Mouse (Mus musculus) erythroblast, adult 5-6 weeks (primary cell): ENCODE measurements around the gene Mecom. TPM values are rescaled to one million over a fixed set of nuclear protein-coding genes. Genes with fewer than 3 reads are reported as not detected.

Source experiments
- ATAC-seq: replicated peaks from 2 replicates; pipeline ENCODE4 v1.8.0; 2016; ENCODE audit warnings: moderate number of reproducible peaks, mild to moderate bottlenecking, moderate TSS enrichment, inconsistent platforms; ENCODE audit not compliant: poor library complexity, low FRiP score, severe bottlenecking
- total RNA-seq, 2 experiments: library from RNA; stranded (forward) in 1 of 2; stranded (reverse) in 1 of 2; fragments of 150-400 nt in 1 of 2; fragments of 200-764, 138-1000 nt in 1 of 2; gene quantifications; 2 replicates each; pipeline versions ENCODE4 v1.2.3 to v1.2.4; 2015 to 2017; ENCODE audit warnings: low replicate concordance in 2 of 2

The Mecom gene
- total RNA-seq, 2 experiments from 2014 or later = 0.58 TPM; not detected in 1

GRCm38 (mm10) chr3:30392218-30392617 is 155.6 kb downstream of the Mecom start:
- ATAC-seq = no peak

GRCm38 (mm10) chr3:30390346-30390745 is 157.5 kb downstream of the Mecom start:
- ATAC-seq = no peak

- ATAC-seq = no peak
Measured at GRCm38 (mm10) chr3:30380273-30380672, 167.5 kb downstream of the Mecom start.

- no peak for ATAC-seq
Measured at GRCm38 (mm10) chr3:30379301-30379700, 168.5 kb downstream of the Mecom start.

GRCm38 (mm10) chr3:30371472-30371871 is 176.3 kb downstream of the Mecom start:
- no peak for ATAC-seq

GRCm38 (mm10) chr3:30370860-30371455 is 176.8 kb downstream of the Mecom start:
- ATAC-seq = no peak

- no peak for ATAC-seq
Measured at GRCm38 (mm10) chr3:30366621-30367020, 181.2 kb downstream of the Mecom start.

GRCm38 (mm10) chr3:30361190-30361589 is 186.6 kb downstream of the Mecom start:
- no peak for ATAC-seq

GRCm38 (mm10) chr3:30353878-30354727 is 193.7 kb downstream of the Mecom start:
- no peak for ATAC-seq

- no peak for ATAC-seq
Measured at GRCm38 (mm10) chr3:30349279-30349678, 198.5 kb downstream of the Mecom start.

GRCm38 (mm10) chr3:30344151-30344550 is 203.7 kb downstream of the Mecom start:
- no peak for ATAC-seq

GRCm38 (mm10) chr3:30332337-30332736 is 215.5 kb downstream of the Mecom start:
- ATAC-seq = no peak

GRCm38 (mm10) chr3:30330476-30330875 is 217.3 kb downstream of the Mecom start:
- no peak for ATAC-seq

GRCm38 (mm10) chr3:30330021-30330420 is 217.8 kb downstream of the Mecom start:
- no peak for ATAC-seq

- ATAC-seq = no peak
Measured at GRCm38 (mm10) chr3:30314955-30315354, 232.9 kb downstream of the Mecom start.

- ATAC-seq = no peak
Measured at GRCm38 (mm10) chr3:30308081-30308480, 239.7 kb downstream of the Mecom start.

GRCm38 (mm10) chr3:30307601-30308000 is 240.2 kb downstream of the Mecom start:
- ATAC-seq = no peak

- ATAC-seq = no peak
Measured at GRCm38 (mm10) chr3:30306080-30306479, 241.7 kb downstream of the Mecom start.

GRCm38 (mm10) chr3:30299460-30299859 is 248.3 kb downstream of the Mecom start:
- no peak for ATAC-seq

GRCm38 (mm10) chr3:30294433-30294832 is 253.4 kb downstream of the Mecom start:
- no peak for ATAC-seq

- ATAC-seq = no peak
Measured at GRCm38 (mm10) chr3:30286529-30286928, 261.3 kb downstream of the Mecom start.
